Mouse (Mus musculus) hindbrain, embryonic 12.5 days (tissue): Measurements from ENCODE around the gene Kcnma1. TPM values are rescaled to one million over a fixed set of nuclear protein-coding genes. Genes with fewer than 3 reads are reported as not detected.

Experiments used
- ATAC-seq: fragments of 200-750 bp; cut with Nextera tagmentation; 2 replicates; pipeline ENCODE4 v1.8.0; 2017; ENCODE audit warnings: moderate TSS enrichment; ENCODE audit not compliant: low FRiP score
- H3K27ac ChIP-seq: fragments of 300-500 bp; sonication (generic); 2 replicates; pipeline ENCODE4 v1.5.1; 2016; ENCODE audit warnings: mild to moderate bottlenecking
- H3K27me3 ChIP-seq: fragments of 300-500 bp; sonication (generic); 2 replicates; pipeline ENCODE4 v1.6.1; 2016; ENCODE audit warnings: mild to moderate bottlenecking
- H3K36me3 ChIP-seq: fragments of 300-500 bp; sonication (generic); 2 replicates; pipeline ENCODE4 v1.6.1; 2016; ENCODE audit warnings: mild to moderate bottlenecking
- H3K4me1 ChIP-seq: fragments of 300-500 bp; sonication (generic); 2 replicates; pipeline ENCODE4 v1.6.1; 2016
- H3K4me2 ChIP-seq: fragments of 300-500 bp; sonication (generic); replicated peaks from 2 replicates; pipeline ENCODE4 v1.6.1; 2016; ENCODE audit warnings: mild to moderate bottlenecking
- H3K4me3 ChIP-seq: fragments of 300-500 bp; sonication (generic); 2 replicates; pipeline ENCODE4 v1.5.1; 2016; ENCODE audit warnings: mild to moderate bottlenecking
- H3K9ac ChIP-seq: fragments of 300-500 bp; sonication (generic); 2 replicates; pipeline ENCODE4 v1.6.1; 2016; ENCODE audit warnings: mild to moderate bottlenecking, moderate library complexity
- H3K9me3 ChIP-seq: fragments of 300-500 bp; sonication (generic); replicated peaks from 2 replicates; pipeline ENCODE4 v1.6.1; 2016; ENCODE audit warnings: mild to moderate bottlenecking
- WGBS: fragments of 180-500 bp; shearing (Covaris S2); methylation state at CpG from one replicate; pipeline ENCODE4 v1.1.7; 2016; 5-methylcytosine and 5-hydroxymethylcytosine counted together
- polyA plus RNA-seq: library from polyadenylated mRNA; unstranded; fragments of >200 nt; fragmentation: Nextera tagmentation; extraction: Ambion mirVana; gene quantifications from 2 replicates; pipeline ENCODE4 v1.2.1, GENCODE M21; 2016

Gene Kcnma1
- polyA plus RNA-seq, 1 experiment from 2014 or later: 5.0 TPM

DNA sequence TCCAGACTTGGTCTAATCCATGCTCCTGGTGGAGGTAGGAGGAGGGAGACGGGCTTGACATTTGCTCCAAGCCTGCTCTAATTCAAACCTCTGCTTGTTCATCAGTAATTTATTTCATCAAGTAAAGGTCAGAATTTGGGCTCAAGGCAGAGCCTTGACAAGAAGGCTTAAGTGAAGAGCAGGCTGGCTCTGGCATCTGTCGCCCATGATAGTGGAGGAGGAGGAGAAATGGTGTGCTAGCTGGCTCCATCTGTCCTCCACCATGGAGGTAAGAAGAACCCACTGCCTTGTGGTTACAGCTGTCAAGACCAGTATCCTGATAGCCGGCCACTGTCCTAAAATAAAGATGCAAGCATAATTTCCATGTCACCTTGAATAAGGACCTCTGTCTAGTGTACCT, 595.3 kb downstream of the Kcnma1 start:
- Histone ChIP-seq H3K27me3 (no peaks in the 10 kb centered on the region), H3K36me3 (no peaks in the 10 kb centered on the region), H3K4me2 (no peak overlapping the region), H3K4me3 (no peak overlapping the region), H3K9ac (no peak overlapping the region), H3K27ac (no peak overlapping the region), H3K4me1 (0 out of 2 replicates have a peak, but pooled peaks cover 2% of the 10 kb centered on the region), H3K9me3 (no peaks in the 10 kb centered on the region)
- ATAC-seq: no peak
- WGBS: 88% methylated on average over 3 of the region's 3 CpGs

- no peaks in the 10 kb centered on the region for H3K9me3 ChIP-seq
- no peaks in the 10 kb centered on the region for H3K36me3 ChIP-seq
- 89% methylated on average over 2 of the region's 2 CpGs for WGBS
- H3K9ac ChIP-seq: no peak overlapping the region
- H3K4me2 ChIP-seq: no peak overlapping the region
- no peaks in the 10 kb centered on the region for H3K4me1 ChIP-seq
- no peak for ATAC-seq
- no peaks in the 10 kb centered on the region; the same call in 1 of the 2 replicates for H3K27me3 ChIP-seq
- no peak overlapping the region for H3K4me3 ChIP-seq
- no peak overlapping the region for H3K27ac ChIP-seq
Observed at GRCm38 (mm10) chr14:23407051-23407450, 607.2 kb downstream of the Kcnma1 start.

DNA sequence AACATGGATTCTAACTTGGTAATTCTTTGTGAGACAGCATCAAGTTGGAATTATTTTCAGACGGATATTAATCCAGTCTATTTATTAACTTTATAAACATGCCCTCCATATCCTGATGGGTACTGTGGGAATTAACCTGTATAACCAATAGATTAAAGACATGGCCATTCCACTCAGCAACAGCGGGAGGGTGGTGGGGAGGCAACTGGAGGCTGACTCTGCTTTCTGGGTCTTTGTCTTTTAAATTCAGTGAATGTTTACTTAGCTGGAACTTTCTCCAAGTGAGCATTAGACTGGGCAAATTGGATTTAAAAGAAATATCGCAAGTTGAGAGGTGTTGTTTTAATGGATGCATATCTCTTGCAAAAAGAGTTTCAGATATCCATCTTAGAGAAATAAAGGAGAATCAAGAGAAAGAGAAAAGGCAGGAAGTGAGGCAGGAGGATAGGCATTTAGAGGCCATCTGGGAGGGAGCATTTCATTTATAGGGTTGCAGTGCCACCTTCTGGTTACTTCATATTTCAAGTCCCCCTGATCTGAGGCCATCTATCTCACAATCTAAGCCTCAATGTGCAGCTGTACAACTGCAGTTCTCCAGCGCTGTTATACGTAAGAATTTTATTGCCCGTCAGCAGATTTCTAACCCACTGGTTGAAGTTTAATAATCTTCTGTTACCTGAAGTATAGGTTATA, 613.4 kb downstream of the Kcnma1 start:
- Histone ChIP-seq H3K27ac (no peak overlapping the region), H3K36me3 (no peaks in the 10 kb centered on the region), H3K9me3 (no peaks in the 10 kb centered on the region), H3K9ac (no peak overlapping the region), H3K27me3 (no peaks in the 10 kb centered on the region; the same call in 1 of the 2 replicates), H3K4me1 (0 out of 2 replicates have a peak, but pooled peaks cover 3% of the 10 kb centered on the region), H3K4me2 (no peak overlapping the region), H3K4me3 (no peak overlapping the region)
- ATAC-seq: peak; percentile 78
- 15% methylated on average over 6 of the region's 6 CpGs for WGBS

DNA sequence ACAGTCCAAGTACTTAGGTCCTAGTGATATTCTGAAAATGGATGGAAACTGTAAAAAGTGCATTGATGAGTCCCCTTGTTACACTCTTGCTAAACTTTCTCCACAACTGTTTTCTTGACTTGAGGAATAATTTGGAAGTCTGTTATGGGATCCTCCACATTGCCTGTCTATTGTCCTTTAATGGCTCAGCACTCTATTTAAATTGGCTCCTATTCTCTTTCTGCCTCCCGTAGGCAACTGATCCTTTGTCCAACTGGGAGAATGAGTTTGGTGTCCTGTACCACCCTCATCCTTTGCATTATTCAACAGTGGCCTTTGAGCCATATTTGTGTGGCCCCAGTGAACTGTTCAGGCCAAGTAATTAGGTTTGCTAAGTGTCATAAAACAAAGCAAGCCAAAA, 616.6 kb downstream of the Kcnma1 start:
- Histone ChIP-seq H3K4me3 (no peak overlapping the region), H3K4me2 (no peak overlapping the region), H3K27ac (no peak overlapping the region), H3K4me1 (0 out of 2 replicates have a peak, but pooled peaks cover 3% of the 10 kb centered on the region), H3K9ac (no peak overlapping the region), H3K9me3 (no peaks in the 10 kb centered on the region), H3K36me3 (no peaks in the 10 kb centered on the region), H3K27me3 (no peaks in the 10 kb centered on the region)
- WGBS: 10% methylated on average over 1 of the region's 1 CpGs
- ATAC-seq: no peak

- no peak overlapping the region for H3K9ac ChIP-seq
- H3K4me2 ChIP-seq: no peak overlapping the region
- no peak for ATAC-seq
- no peak overlapping the region for H3K27ac ChIP-seq
- no peaks in the 10 kb centered on the region for H3K36me3 ChIP-seq
- 67% methylated on average over 3 of the region's 3 CpGs for WGBS
- peaks cover 9% of the 10 kb centered on the region; the same call in 1 of the 2 replicates for H3K4me1 ChIP-seq
- H3K4me3 ChIP-seq: no peak overlapping the region
- no peaks in the 10 kb centered on the region for H3K9me3 ChIP-seq
- H3K27me3 ChIP-seq: no peaks in the 10 kb centered on the region
Observed at GRCm38 (mm10) chr14:23391566-23391965, 622.7 kb downstream of the Kcnma1 start.

DNA sequence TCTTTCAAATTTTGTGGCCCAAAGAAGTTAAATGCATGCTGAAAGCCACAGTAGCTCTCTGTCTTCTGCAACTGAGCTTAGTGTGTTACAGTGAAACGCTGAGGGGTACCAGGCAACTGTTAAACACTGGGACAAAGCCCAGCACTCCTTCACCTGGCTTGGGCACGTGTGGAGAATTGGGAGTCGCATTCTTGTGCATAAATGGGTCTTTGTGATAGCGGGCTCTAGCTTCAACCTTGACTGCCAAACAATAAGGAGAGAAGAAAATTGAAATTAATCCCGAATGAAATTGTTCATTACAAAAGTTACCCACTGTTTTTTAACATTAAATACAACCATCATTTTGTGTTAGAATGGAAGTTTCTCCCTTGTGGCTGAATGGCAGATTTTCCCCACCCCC, 623.5 kb downstream of the Kcnma1 start:
- 64% methylated on average over 5 of the region's 5 CpGs for WGBS
- Histone ChIP-seq H3K4me3 (no peak overlapping the region), H3K27ac (no peak overlapping the region), H3K9me3 (no peaks in the 10 kb centered on the region), H3K4me1 (peaks cover 15% of the 10 kb centered on the region; the same call in 1 of the 2 replicates), H3K9ac (no peak overlapping the region), H3K36me3 (no peaks in the 10 kb centered on the region), H3K4me2 (no peak overlapping the region), H3K27me3 (no peaks in the 10 kb centered on the region)
- no peak for ATAC-seq

GRCm38 (mm10) chr14:23390161-23390560, 624.1 kb downstream of the Kcnma1 start:
- 67% methylated on average over 4 of the region's 4 CpGs for WGBS
- Histone ChIP-seq H3K9ac (no peak overlapping the region), H3K36me3 (no peaks in the 10 kb centered on the region), H3K4me2 (no peak overlapping the region), H3K27ac (no peak overlapping the region), H3K4me3 (no peak overlapping the region), H3K27me3 (no peaks in the 10 kb centered on the region), H3K9me3 (no peaks in the 10 kb centered on the region), H3K4me1 (peaks cover 16% of the 10 kb centered on the region; the same call in 1 of the 2 replicates)
- no peak for ATAC-seq

DNA sequence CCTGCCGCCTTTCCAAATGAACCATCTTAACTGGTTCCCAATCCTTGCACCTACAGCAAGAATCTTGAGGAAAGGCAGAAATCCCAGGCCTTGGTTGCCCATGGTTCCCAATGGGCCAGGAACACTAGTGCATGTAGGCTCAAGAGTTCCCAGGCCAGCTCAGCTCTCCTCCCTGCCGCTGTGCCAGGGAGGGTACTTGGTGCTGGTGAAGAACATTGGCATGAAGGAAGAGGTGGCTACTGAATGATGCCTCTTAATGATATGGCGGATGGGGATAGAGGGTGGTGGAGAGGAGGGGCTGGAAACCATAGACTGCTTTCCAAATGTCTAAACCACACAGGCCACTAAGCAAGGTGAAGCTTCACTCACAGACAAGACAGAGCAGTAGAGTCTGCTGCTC, 627.5 kb downstream of the Kcnma1 start:
- 0 out of 2 replicates have a peak, but pooled peaks cover 3% of the 10 kb centered on the region for H3K27me3 ChIP-seq
- H3K9ac ChIP-seq: no peak overlapping the region
- 97% methylated on average over 3 of the region's 3 CpGs for WGBS

DNA sequence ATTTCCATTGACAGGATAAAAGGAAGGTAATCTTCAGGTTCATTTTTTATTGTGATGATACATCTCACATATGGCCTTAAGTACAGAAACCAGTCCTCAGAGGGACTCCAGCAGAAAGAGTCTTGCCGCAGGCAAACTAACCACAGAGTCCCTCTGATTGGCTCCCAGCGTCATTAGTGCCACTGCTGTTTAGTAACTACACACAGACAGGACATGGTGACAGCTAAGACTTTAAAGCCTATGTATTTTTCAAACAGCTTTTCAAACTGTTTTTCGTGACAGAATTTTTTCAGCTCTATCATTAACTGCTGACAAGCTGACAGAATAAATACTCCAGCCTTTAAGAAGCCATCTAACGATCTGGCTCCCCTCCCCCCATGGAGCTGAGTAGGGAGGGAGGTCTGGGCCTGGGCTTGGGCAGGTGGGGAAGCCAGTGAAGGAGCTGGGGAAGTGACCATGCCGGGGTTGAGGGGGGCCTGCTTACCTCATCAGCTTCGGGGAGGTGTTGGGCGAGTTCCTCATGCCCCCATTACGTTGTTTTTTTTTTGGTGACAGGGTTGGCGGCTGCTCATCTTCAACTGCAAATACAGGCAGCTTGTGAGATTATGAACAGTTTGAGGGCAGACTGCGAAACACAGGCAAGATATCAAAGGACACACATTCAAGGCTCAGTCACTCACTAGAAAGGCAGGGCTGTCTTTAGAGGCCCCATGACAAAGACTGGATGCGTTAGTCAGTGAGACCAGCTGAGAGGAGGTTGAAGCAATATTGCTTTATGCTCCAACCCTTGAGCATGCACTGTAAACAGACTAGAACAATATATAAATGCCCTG, 628.3 kb downstream of the Kcnma1 start:
- no peak overlapping the region for H3K9ac ChIP-seq
- no peak overlapping the region for H3K27ac ChIP-seq
- no peaks in the 10 kb centered on the region for H3K36me3 ChIP-seq
- H3K4me1 ChIP-seq: peaks cover 16% of the 10 kb centered on the region; the same call in 1 of the 2 replicates
- H3K9me3 ChIP-seq: no peaks in the 10 kb centered on the region
- H3K4me3 ChIP-seq: no peak overlapping the region
- WGBS: 51% methylated on average over 11 of the region's 11 CpGs
- H3K4me2 ChIP-seq: no peak overlapping the region
- H3K27me3 ChIP-seq: 0 out of 2 replicates have a peak, but pooled peaks cover 3% of the 10 kb centered on the region
- ATAC-seq: no peak

More for the DNA sequence above, 627.5 kb downstream of the Kcnma1 start:
- Histone ChIP-seq H3K4me2 (no peak overlapping the region), H3K9me3 (no peaks in the 10 kb centered on the region), H3K27ac (no peak overlapping the region), H3K4me1 (peaks cover 16% of the 10 kb centered on the region; the same call in 1 of the 2 replicates), H3K36me3 (no peaks in the 10 kb centered on the region), H3K4me3 (no peak overlapping the region)
- no peak for ATAC-seq

GRCm38 (mm10) chr14:23378351-23379087, 635.8 kb downstream of the Kcnma1 start:
- H3K27ac ChIP-seq: peak overlapping the region; percentile 40; the same call in 1 of the 2 replicates
- peak; percentile 75 for ATAC-seq
- H3K4me2 ChIP-seq: no peak overlapping the region
- H3K36me3 ChIP-seq: no peaks in the 10 kb centered on the region
- no peaks in the 10 kb centered on the region for H3K9me3 ChIP-seq
- WGBS: 19% methylated on average over 6 of the region's 6 CpGs
- H3K9ac ChIP-seq: no peak overlapping the region
- no peak overlapping the region for H3K4me3 ChIP-seq
- H3K4me1 ChIP-seq: peaks cover 17% of the 10 kb centered on the region
- peaks cover 3% of the 10 kb centered on the region for H3K27me3 ChIP-seq

- ATAC-seq: no peak
- Histone ChIP-seq H3K36me3 (no peaks in the 10 kb centered on the region), H3K27ac (no peak overlapping the region), H3K9ac (no peak overlapping the region), H3K27me3 (no peaks in the 10 kb centered on the region), H3K9me3 (no peaks in the 10 kb centered on the region), H3K4me1 (no peaks in the 10 kb centered on the region), H3K4me3 (no peak overlapping the region), H3K4me2 (no peak overlapping the region)
- WGBS: 71% methylated on average over 3 of the region's 3 CpGs
Observed at GRCm38 (mm10) chr14:23372021-23372420, 642.3 kb downstream of the Kcnma1 start.

DNA sequence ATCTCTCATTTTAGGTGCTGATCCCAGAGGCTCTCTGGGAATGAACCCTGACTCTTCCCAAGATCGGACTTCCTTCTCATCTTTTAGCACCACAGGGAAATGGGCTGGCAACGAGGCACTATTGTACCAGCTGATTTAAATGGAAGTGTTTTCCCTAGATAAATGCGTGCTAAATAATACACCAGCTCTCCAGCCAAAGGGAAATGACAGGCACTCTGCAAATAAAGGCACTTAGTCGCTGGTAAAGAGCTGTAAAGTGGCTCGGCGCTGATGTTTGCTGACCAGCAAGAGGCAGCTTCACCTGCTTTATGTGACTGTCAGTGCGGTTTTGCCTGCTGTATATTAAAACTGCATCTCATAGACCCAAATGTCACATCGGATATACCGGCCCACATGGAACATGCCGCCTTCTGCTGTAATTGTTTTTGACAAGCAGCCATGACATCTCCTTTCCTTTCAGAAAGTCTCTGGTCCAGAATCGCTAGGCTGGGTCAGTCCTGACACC, 653.7 kb downstream of the Kcnma1 start:
- no peak for ATAC-seq
- Histone ChIP-seq H3K27ac (no peak overlapping the region), H3K36me3 (no peaks in the 10 kb centered on the region), H3K4me2 (no peak overlapping the region), H3K27me3 (no peaks in the 10 kb centered on the region), H3K9me3 (no peaks in the 10 kb centered on the region), H3K4me1 (peaks cover 13% of the 10 kb centered on the region), H3K9ac (no peak overlapping the region), H3K4me3 (no peak overlapping the region)
- WGBS: 58% methylated on average over 11 of the region's 11 CpGs
